Mouse (Mus musculus): ENCODE measurements around the gene Cacnb4.

- TF ChIP-seq POLR2AphosphoS2 (IDR thresholded peaks at IDR 0.05; ENCODE audit: insufficient read length, low read depth) (no peak), POLR2A (IDR thresholded peaks at IDR 0.05; ENCODE audit: insufficient read length, low read depth) (no peak)
These were observed 108.5 kb downstream of the Cacnb4 start for GRCm38 (mm10) chr2:52568131-52568530.

All from myocyte (in vitro differentiated cells).